Mouse (Mus musculus): Measurements from ENCODE around the gene Coa4. TPM values are rescaled to one million over a fixed set of nuclear protein-coding genes. Genes with fewer than 3 reads are reported as not detected.

Gene Coa4
- total RNA-seq, 2 experiments from 2014 or later, result 8.1 to 13.0 TPM

DNA sequence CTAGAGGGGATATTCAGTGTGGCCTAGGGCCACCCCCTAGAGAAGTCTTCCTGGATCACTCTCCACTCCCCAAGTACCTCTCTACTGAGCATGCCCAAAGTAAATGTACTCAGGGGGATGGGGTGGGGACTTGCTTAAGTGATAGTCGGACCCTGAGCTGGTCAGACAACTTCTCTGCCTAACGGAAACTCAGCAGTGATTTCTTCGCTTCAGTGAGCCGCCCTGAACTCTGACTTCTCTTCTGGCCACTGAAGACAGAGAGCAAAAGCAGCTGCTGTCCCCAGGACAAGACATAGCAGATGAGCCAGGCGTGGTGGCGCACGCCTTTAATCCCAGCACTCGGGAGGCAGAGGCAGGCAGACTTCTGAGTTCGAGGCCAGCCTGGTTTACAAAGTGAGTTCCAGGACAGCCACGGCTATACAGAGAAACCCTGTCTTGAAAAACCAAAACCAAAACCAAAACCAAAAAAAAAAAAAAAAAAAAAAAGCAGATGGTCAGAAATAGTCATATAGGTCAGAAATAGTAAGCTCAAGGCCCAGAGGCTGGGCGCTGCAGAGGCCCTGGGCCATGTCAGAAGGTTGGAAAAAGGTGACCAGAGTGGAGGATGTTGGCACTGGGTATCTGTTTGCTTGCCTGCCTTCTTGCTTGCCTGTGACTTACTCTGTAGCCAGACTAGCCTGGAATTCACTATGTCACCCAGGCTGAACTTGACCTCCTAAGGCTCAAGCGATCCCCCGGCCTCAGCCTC lies 32.0 kb upstream of the Coa4 start:
- DNase-seq, result no peak

DNA sequence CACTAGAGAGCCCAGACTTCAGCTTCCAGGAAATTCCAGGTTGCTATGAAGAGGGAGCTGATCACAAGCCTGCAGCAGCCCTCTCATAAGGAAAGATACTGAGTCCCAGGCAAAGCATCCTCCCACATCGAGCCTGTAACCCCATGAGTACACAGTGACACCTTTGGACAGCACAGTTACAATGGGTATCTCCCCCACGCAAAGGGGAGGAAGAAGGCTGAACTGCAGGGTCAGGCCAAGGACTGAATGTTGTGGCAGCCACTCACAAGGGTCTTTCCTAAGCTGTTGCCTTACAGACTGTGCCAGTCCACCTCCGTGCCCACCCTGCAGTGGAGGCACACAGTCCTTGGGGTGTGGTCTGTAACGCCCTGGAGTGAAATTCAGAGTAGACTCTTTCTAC lies 30.4 kb upstream of the Coa4 start:
- DNase-seq, result no peak

DNA sequence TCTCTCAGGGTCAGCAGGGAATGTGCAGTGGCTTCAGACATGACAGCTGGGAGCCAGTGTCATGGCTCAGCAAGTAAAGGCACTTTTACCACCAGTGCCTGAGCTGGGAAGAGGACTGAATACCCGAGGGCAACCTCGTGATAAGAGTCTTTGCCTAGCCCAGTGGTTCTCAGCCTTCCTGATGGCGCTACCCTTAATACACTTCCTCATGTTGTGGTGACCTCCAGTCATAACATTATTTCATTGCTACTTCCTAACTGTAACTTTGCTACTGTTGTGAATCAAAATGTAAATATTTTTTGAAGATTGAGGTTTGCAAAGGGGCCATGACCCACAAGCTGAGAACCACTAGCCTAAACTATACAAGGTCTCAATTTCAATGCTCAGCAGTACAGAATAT lies 28.2 kb upstream of the Coa4 start:
- no peak for DNase-seq

DNA sequence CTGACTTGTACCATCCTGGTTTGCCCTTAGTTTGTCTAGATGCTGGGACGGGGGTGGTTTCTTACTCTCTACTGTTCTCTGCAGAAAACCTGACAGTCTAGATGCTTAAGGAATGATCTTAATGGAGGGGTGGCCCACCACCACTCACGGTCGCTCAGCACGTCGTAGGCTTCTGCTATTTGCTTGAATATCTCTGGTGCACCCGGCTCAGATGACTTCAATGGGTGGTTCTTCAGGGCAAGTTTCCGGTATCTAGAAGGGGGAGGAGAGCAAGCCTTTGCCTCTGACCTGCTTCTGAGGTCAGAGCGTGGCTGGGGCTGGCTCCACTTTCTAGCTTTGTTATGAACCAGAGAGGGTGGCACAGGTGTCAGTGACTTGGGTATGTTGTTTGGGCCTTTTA lies 25.3 kb upstream of the Coa4 start:
- no peak for DNase-seq

DNA sequence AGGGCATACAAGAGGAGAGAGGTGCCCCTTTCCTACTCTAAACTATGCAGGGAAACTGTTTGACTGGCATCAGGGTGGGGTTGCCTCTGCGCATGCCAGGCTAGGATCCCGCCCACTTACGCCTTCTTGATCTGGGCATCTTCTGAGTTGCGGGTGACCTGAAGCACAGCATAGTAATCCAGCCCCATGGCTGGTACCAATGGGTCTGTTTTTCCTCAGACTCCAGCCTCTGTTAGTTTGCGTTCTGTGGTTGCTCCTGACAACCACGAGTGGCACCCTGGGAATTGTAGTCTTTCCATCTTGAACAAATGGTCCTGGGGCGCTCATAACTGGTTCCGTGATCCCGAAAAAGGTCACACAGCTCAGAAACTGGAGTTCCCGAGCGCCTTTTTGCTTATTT lies 22.3 kb upstream of the Coa4 start, which contains the start of gene Dnajb13:
Gene Dnajb13, minus strand, starts transcription at position 388 of the 400 bp plus-strand sequence.
- DNase-seq, result no peak

DNA sequence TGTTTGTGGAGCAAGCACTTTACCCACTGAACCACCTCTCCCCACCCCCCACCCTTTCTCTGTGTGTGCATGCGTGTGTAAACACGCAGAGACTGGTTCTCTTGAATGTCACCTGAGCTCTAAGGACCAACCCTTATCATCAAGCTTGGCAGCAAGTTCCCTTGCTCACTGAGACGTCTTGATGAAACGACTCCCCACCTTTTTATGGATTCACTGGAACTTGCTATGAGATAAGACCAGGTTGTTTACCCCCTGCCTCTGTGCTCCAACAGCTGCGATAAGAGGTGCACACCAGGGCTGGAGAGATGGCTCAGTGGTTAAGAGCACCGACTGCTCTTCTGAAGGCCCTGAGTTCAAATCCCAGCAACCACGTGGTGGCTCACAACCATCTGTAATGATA lies 16.7 kb upstream of the Coa4 start:
- DNase-seq, result no peak

DNA sequence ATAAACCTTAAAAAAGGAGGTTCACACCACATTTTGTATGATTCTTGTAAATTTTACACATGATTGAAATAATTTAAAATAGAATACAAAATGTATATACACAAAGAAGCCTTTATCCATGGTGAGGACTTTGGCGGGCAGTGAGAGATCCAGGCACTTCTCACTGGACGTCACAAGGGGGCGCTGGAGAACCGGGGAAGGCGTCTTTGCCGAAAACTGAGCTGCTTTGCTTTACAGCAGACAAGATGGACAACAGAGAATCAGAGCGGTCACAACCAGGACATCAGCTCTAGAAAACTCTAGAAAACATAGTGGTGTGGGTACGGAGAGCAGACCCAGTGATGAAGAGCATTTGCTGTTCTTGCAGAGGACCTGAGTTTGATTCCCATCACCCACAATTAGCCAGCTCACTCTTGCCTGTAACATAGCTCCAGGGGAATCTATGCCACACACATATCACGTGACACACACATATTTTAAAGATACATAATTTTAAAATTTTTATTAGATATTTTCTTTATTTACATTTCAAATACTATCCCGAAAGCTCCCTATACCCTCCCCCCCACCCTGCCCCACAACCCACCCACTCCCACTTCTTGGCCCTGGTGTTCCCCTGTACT lies 16.1 kb upstream of the Coa4 start:
- peak; percentile 49 for DNase-seq

DNA sequence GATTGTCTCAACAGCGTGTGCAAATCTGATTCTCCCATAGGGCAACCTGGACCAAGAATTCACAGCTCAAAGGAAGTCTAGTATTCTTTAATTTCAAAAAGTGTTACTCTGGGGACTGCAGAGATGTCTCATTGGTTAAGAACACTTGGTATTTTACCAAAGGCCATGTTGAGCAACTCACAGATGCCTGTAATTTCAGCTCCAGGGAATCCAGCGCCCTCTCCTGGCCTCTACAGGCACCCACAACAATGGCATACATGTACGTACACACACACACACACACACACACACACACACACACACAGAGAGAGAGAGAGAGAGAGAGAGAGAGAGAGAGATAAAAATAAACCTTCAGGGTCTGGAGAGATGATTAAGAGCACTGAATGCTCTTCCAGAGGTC lies 14.6 kb upstream of the Coa4 start:
- no peak for DNase-seq

DNA sequence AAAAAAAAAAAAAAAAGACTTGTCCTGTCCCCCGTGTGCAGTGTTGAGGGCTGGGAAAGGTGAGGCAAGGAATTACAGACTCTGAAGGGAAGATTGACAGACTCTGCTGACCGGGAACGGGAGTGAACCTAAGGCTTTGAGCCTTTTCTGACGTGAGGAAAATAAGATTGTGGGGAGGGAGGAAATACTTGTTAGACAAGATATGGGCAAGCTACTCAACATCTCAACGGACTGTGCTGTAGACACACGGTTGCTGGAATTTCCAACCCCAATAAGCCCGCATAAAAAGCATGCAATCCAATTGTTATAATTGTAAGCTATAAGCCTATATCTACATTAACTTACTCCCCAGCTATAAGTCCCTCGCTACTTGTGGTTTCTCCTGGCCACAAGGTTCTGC lies 12.2 kb upstream of the Coa4 start:
- no peak for DNase-seq

DNA sequence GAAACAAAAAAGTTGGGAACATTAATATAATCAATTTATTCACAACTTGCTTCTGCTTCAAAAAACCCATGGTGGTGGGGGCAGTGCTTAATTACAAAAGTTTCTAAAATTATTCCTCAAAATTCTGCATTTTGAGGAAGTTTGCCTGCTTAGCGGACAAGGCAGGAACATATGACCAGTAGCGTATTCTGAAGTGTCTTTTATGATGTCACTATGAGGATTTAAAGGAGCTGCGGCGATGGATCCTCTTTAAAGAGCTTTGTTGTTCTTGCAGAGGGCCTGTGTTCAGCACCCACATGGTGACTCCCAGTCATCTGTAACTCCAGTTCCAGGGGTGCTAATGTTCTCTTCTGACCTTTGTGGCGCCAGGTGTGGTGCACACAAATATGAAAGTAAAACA lies 6.1 kb upstream of the Coa4 start:
- no peak for DNase-seq

DNA sequence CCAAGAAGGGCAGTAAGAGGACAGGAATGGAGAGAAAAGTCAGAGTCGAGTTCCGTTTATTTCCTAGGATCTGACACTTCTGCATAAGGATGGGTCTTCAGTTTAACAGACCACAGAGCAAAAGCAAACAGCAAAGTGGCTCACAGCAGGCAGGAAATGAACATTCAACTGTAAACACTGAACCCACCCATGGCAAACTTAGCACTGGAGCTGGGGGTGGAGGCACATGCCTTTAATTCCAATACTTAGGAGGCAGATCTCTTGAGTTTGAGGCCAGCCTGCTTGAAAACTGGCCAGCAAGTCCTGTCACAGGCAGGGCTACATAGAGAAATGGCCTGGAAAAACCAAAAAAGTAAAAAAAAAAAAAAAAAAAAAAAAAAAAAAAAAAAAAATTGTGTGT lies 3.4 kb upstream of the Coa4 start:
- DNase-seq, result no peak

DNA sequence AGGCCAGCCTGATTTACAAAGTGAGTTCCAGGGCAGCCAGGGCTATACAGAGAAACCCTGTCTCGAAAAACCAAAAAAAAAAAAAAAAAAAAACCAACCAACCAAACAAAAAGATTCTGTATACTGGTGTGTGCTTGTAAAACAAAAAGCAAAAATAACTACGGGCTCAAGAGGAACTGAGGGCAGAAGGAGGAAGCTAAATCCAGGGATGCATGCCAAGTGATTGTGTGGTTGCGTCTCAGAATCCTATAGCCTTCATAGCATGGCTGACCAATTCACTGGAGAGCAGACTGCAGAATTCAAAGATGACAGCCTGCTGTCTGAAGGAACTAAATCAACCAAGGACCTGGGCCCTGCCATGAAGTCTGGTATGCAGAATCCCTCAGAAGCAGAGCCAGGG lies 2.7 kb upstream of the Coa4 start:
- no peak for DNase-seq

DNA sequence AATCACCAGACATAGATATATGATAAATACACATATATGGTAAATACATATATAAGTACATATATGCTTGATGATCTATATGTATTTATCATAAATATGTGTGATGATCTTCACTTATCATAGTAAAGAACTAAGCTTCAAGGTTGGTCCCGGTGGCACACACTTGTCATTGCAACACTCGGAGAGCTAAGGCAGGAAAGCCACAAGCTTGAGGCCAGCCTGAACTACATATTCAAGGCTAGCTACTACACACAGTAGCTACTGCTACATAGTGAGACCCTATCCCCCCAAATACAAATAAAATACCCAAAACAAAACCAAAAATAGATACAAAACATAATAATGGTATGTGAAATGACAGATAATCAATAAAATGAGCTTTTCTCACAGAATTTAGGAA lies 1.0 kb upstream of the Coa4 start:
- no peak for DNase-seq

DNA sequence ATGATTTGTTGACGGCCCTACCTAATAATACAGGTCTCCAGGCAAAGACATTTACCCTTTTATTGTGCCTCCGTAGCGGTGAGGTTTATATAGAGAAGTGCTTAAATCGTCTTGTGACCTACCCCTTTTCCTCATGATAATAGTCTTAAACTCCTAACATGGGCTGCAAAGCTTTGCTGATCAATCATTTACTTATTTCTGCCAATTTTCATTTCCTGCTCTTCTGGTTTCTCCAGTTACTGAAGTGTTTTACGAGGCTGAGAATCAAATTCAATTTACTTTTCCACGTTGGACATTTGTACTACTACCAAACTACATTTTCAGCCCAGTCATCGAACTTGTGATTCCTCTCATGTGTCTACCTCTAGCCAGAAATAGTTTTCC lies 640 bp downstream of the Coa4 start:
- DNase-seq, result no peak

DNA sequence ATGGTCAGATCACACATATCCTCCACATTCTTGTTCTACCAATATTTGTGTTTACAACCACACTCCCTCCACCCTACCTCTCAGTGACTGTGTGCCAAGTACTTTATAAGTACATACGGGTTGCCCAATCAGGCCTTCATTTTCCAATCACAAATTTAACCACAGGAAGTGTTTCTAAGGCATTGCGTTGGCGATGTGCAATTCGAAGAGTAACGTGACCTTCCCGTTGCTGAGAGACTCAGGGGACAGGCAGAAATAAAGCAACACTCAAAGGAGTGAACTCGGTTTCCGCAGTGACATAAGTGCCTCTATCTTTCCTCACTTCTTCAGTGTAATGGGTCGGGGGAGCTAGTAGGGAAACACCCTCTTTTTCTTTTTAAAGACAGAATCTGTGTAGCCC lies 2.6 kb downstream of the Coa4 start:
- DNase-seq, result no peak

DNA sequence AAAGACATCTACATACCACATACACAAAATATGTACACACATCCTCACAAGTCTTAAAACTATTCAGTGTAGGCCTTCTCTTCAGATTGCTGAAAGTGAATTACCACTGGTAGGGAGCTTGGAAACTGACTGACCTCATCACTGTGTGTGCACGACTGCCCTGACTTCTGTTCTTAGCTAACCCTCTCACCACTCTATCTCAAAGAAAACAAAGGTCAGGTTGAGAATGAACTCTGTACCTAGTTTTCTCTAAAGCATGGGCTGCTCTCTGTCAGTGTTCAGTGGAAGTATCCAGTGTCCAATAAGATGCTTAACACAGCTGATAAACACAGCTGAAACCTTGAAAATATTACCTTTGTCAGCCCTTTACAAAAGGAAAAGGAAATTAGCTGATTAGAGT lies 7.6 kb downstream of the Coa4 start:
- no peak for DNase-seq

DNA sequence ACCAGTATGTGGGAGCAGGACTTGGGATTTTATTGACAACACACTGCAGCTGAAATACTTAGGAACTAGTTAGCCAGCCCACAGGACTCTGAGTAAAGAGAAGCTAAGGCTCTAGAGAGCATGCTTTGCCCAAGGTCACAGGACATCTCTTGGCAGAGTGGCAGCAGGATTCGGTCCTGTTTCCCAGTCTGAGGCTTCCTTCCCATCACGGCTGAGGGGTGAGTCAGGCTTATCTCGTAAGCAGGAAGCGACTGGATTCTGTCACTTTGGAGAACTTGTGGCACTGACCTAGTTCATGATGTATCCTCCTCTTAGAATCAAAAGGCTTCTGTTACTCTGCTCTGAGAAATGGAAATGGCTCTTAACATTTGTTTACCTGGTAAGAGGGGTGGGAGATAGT lies 10.8 kb downstream of the Coa4 start:
- no peak for DNase-seq

DNA sequence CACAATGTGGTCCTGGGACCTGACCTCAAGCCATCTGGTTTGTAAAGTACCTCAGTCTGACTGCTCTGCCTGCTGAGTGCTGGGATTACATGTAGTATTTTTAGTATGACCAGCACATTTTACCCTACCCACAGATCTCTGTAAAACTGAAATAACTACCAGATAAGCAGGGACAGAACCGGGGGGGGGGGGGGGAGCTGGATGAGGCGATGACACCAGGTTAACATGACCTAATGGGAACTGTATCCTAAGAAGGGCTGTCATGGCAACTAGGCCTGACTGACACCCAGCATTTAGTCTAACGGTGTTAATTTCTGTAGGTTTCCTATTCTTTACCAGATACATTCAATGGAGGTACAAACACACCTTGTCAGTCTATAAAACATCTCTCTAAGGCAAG lies 12.9 kb downstream of the Coa4 start:
- no peak for DNase-seq

DNA sequence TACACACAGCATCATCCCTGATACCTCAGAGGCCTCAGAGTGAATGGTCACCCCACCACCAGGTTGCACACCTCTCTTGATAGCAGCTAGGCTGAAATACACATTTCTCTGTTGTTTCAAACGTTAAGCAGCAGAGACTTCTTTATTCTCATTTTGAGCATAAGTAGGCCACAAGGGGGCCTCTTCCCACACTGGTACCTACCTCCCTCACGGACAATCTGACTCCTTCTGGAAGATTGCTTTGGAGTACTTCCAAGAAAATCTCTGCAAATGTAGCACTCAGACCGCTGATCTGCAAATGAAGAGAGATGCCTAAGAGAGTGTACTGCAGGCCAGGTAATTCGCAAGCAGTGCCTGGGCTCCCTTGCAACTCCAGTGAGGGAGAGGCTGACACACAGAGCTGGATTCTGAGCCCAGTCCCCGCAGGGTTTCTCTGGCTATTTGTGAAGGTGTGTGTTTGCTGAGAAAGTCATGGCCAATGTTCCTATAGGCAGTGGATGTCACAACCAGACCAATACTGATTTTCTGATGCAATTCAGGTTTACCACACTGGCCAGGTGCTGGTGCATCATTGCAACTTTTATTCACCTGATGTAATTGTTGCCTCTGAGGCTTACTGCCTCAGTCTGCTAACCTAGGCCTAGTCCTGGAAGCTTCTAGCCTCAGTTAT lies 13.6 kb downstream of the Coa4 start:
- DNase-seq, result no peak

DNA sequence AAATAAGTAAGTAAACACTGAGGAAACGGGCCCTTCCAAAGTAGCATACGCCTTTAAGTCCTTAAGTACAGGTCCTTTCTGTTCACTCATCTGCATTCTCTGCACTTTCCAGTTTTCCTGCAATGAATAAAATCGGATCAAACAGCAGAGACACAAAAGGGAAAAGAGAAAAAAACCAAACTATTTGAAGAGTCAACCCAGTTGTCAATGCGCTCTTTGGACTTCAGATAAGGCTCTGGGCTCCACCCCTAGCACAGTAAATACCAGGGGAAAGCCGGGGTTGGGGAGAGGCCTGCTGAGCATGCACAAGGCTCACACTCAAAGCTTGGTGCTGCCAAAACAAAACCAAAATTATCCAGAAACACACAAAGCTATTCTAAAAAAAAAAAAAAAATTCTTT lies 18.1 kb downstream of the Coa4 start:
- DNase-seq, result no peak

DNA sequence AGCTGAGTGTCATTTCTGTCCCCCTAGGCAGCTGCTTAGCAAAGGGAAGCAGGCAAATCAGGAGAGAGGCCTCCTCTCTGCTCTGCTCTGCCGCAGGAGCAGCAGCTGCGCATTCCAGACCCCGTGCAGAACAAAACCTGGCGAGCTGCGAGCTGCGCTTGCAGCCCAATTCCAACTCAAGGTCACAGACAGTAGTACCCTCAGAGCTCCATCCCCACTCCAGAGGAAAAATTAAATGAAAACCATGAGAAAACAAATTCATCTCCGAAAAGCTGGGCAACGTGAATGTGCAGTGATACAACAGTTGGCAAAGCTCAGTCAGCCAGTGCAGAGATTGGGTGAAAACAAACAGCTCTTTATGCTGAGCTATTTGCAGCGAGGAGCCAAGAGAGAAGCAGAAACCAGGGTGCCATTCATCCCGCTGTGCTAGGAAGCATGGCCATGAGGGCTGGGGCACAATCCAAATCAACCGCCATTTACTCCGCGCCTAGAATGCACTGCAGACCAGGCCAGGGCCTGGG lies 18.6 kb downstream of the Coa4 start:
- DNase-seq, result peak; percentile 30

DNA sequence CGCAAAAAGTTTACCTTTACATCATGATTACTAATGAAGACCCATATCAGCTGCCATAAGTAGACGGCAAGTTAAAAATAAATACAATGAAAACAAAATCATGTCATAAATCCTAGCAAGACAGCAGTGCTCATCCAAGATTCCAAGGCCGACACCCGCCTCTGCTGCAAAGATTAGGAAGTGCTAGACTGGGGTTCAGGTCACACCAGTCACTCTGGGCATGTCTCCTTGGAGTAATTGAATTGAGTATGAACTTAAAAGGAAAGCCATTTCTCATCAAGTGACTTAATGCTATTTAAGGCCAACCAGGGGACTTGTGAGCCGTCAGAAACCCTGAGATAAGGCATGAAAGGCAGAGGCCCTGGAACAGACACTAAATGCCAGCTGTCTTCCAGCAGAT lies 20.4 kb downstream of the Coa4 start:
- DNase-seq, result no peak

DNA sequence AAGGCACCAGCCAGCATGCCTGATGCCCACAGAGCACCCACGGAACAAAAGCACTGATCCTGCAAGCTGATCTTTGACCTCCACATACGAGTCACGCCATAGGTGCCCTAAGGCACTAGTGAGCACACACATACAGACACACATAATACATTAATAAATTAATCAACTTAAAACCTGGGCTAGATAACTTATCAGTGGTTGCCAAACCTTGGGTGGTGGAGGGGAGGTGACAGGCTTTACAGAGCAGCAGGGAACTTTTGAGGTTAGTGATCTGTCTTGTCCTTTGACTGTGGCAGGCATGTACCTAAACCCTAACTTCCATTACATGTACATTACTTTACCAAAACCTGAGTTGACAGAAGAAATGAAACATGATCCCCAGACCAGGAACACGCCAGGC lies 22.5 kb downstream of the Coa4 start:
- DNase-seq, result no peak
